Mouse (Mus musculus) liver, embryonic 11.5 days (tissue): ENCODE data around the gene Cel. TPM values are rescaled to one million over a fixed set of nuclear protein-coding genes. Genes with fewer than 3 reads are reported as not detected.

Experiments
- ATAC-seq: fragments of 200-750 bp; cut with Nextera tagmentation; replicated peaks from 2 replicates; pipeline ENCODE4 v1.8.0; 2017; ENCODE audit warnings: moderate number of reproducible peaks, mild to moderate bottlenecking, moderate TSS enrichment, moderate library complexity; ENCODE audit not compliant: low FRiP score
- DNase-seq: peaks from one replicate; pipeline ENCODE4 v3.0.0-alpha.2; 2017; ENCODE audit warnings: low spot score
- H3K27ac ChIP-seq: fragments of 300-500 bp; sonication (generic); 2 replicates; pipeline ENCODE4 v1.5.1; 2014; ENCODE audit warnings: mild to moderate bottlenecking, low read depth, low read length, control low read depth
- H3K27me3 ChIP-seq: fragments of 300-500 bp; sonication (generic); replicated peaks from 2 replicates; pipeline ENCODE4 v1.6.1; 2014; ENCODE audit warnings: low read length, mixed read lengths; ENCODE audit not compliant: control insufficient read depth, insufficient read depth
- H3K36me3 ChIP-seq: fragments of 300-500 bp; sonication (generic); 2 replicates; pipeline ENCODE4 v1.6.1; 2014; ENCODE audit warnings: mild to moderate bottlenecking, low read length, moderate library complexity, mixed read lengths; ENCODE audit not compliant: control insufficient read depth, insufficient read depth
- H3K4me1 ChIP-seq: fragments of 300-500 bp; sonication (generic); replicated peaks from 2 replicates; pipeline ENCODE4 v1.6.1; 2014; ENCODE audit warnings: low read length, mixed read lengths; ENCODE audit not compliant: control insufficient read depth, insufficient read depth
- H3K4me2 ChIP-seq: fragments of 300-500 bp; sonication (generic); 2 replicates; pipeline ENCODE4 v1.6.1; 2014; ENCODE audit warnings: mild to moderate bottlenecking, control low read depth, moderate library complexity
- H3K4me3 ChIP-seq: fragments of 300-500 bp; sonication (generic); 2 replicates; pipeline ENCODE4 v1.5.1; 2014; ENCODE audit warnings: low read depth, low read length, control low read depth
- H3K9ac ChIP-seq: fragments of 300-500 bp; sonication (generic); 2 replicates; pipeline ENCODE4 v1.6.1; 2014; ENCODE audit warnings: low read depth, low read length, control low read depth
- H3K9me3 ChIP-seq: fragments of 300-500 bp; sonication (generic); 2 replicates; pipeline ENCODE4 v1.6.1; 2016; ENCODE audit warnings: low read length, inconsistent platforms, mixed read lengths; ENCODE audit not compliant: control insufficient read depth
- WGBS: fragments of 180-500 bp; shearing (Covaris S2); extraction: QIAGEN DNeasy Blood & Tissue Kit; methylation state at CpG from one replicate; pipeline ENCODE4 v1.1.7; 2014; 5-methylcytosine and 5-hydroxymethylcytosine counted together
- polyA plus RNA-seq: library from polyadenylated mRNA; unstranded; fragments of >200 nt; fragmentation: Nextera tagmentation; extraction: Ambion mirVana; gene quantifications from 2 replicates; pipeline ENCODE4 v1.2.1, GENCODE M21; 2014

Cel gene
- polyA plus RNA-seq, 1 experiment from 2014 or later = not detected

DNA sequence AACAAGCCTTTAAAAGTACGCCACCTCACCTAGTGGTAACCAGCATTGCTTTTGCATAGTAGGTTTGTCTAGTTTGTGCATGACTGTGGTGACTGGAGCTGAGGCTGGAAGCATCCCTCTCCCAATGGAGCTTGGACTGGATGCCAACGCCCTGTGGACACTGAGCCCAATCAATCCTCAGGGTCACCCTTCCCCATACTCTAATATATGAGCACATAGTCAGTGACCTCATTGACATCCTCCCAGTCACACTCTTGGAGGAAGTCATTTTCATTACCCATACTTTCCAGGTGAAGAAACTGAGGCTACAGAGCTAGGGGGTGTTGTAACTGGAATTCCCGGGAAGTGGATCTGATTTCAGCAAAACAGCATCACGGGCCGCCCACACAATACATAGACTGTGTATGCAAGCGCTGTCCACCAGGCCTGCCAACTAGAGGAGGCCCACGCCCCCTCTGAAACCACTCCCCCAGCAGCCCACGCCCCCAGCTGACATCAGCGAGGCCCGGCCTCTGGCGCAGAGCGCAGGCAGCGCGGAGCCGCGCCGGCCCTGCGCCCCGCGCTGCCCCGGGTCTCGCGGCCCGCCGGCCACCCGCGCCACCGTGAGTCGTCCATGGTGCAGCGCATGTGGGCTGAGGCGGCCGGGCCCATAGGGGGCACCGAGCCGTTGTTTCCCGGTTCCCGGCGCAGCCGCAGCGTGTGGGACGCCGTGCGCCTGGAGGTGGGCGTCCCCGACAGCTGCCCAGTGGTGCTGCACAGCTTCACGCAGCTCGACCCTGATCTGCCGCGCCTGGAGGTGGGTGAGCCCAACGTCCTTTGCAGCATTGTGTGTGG is 30.0 kb downstream of the Cel start:
- DNase-seq = peak; percentile 79
- Histone ChIP-seq H3K4me3 (peak overlapping the region; percentile 61), H3K27me3 (peaks cover 5% of the 10 kb centered on the region), H3K9ac (peak overlapping the region; percentile 54), H3K36me3 (no peaks in the 10 kb centered on the region), H3K4me2 (peak overlapping the region; percentile 68), H3K27ac (0 out of 2 replicates have a peak overlapping the region, but pooled peaks have one; percentile 11), H3K9me3 (no peaks in the 10 kb centered on the region), H3K4me1 (peaks cover 23% of the 10 kb centered on the region)
- ATAC-seq = peak; percentile 89
- 2% methylated on average over 49 of the region's 49 CpGs for WGBS

DNA sequence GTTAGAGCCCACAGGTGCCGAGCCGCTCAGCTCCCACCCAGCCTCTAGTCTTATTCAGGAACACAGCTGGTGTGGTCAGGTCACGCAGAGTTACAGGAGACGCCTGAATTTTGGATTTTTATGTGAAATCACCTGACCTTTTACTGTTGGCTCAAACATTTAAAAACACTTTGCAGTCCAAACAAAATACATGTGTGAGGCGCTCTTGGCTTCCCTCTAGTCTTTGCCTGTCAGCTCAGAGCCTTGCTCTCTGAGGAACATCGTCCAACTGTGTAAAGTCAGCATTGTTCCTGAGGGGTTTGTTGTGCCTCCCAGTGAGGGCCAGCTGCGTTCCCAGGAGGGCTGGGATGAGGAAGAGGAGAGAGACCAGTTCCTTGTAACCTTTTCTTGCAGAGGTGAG is 32.9 kb downstream of the Cel start:
- DNase-seq = no peak
- H3K4me1 ChIP-seq = peaks cover 32% of the 10 kb centered on the region
- H3K4me2 ChIP-seq = no peak overlapping the region
- H3K9me3 ChIP-seq = no peaks in the 10 kb centered on the region
- H3K4me3 ChIP-seq = no peak overlapping the region
- H3K9ac ChIP-seq = no peak overlapping the region
- 77% methylated on average over 7 of the region's 7 CpGs for WGBS
- ATAC-seq = no peak
- no peak overlapping the region for H3K27ac ChIP-seq
- no peaks in the 10 kb centered on the region for H3K36me3 ChIP-seq
- H3K27me3 ChIP-seq = peaks cover 5% of the 10 kb centered on the region

DNA sequence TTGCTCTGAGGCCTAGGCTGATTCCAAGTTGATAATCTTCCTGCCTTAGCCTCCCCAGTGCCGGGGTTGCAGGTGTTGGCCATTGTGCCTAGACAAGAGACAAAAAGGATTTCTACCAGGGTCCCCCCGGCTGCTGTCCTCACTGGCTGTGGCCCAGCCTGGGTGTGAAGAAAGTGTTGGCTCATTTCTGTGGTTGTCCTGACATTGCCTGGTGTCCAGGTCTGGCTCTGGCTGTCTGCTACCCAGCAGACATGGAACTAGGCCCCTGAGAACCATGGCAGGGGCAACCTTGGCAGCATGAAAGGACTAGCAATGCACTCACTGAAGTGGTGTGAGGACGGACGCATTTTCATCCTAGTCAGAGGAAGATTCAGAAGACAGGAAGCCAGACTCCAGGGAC is 33.3 kb downstream of the Cel start:
- Histone ChIP-seq H3K9ac (no peak overlapping the region), H3K27ac (no peak overlapping the region), H3K4me3 (no peak overlapping the region), H3K36me3 (no peaks in the 10 kb centered on the region), H3K4me2 (no peak overlapping the region), H3K4me1 (peaks cover 33% of the 10 kb centered on the region), H3K27me3 (peaks cover 5% of the 10 kb centered on the region), H3K9me3 (no peaks in the 10 kb centered on the region)
- WGBS = 80% methylated on average over 4 of the region's 4 CpGs
- DNase-seq (no peak), ATAC-seq (no peak)

DNA sequence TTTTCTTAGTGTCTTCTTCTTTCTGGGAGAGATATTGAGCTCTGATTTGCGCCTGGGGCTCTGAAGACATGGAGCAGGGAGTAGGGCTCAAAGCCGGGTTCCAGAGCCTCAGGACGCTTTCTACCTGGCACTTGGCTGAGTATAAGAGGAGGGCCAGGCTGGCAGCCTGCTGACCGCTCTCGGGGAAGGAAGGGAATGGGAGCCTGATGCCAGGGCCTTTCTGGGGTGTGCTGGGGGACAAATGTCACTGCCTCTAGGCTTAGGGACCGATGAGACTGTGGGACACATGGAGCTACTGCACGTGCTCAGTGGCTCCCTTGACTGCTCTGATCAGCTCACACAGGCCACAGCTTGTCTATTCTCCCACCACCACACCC is 34.9 kb downstream of the Cel start:
- H3K36me3 ChIP-seq = no peaks in the 10 kb centered on the region
- no peak overlapping the region for H3K4me2 ChIP-seq
- no peak for DNase-seq
- H3K4me1 ChIP-seq = peaks cover 28% of the 10 kb centered on the region
- H3K4me3 ChIP-seq = no peak overlapping the region
- no peaks in the 10 kb centered on the region for H3K9me3 ChIP-seq
- H3K27me3 ChIP-seq = no peaks in the 10 kb centered on the region
- no peak for ATAC-seq
- no peak overlapping the region; the same call in 1 of the 2 replicates for H3K9ac ChIP-seq
- no peak overlapping the region for H3K27ac ChIP-seq
- 86% methylated on average over 7 of the region's 7 CpGs for WGBS

DNA sequence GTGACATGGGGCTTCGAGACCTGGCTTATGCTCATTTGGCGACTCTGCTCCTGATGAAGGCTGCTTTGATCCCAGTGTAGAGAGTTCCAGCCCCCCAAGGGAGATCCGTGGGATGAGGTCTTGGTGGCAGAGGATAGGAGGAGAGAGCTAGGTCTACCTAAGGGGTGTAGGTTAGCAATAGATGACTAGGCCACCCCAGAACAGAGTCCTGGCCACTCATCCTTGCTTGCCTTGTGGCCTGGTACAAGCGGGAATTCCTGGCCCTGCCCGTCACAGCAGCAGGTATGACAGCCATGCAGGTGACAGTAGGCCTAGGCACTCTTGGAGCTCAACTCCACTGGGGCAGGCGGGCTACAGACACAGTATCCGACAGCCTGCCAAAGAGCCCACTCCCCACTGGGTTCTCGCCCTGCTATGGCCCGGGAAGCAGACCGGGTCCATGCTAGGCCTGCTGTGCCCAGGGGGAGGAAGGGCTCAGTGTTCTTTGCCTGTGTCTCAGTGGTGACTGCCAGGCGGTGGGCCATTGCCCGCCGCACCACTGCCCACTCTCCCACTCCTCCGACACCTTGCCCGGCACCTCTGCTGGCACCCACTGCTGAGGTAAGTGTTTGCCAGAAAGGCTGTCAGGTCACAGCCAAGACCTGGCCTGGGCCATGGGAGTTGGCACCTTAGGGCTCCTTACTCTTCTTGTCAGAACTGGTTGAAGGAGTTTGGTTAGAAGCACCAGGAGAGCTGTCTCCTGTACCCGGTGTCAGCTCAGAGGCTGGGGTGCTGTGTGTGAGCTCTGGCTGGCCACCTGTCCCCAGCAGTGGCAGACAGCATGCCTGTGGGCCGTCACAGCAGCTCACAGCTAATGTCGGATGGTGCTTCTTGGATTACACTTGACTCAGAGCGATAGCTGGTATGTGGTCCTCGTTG is 35.5 kb downstream of the Cel start:
- H3K4me3 ChIP-seq = no peak overlapping the region
- peaks cover 24% of the 10 kb centered on the region for H3K4me1 ChIP-seq
- no peaks in the 10 kb centered on the region for H3K27me3 ChIP-seq
- ATAC-seq (no peak), DNase-seq (no peak)
- H3K36me3 ChIP-seq = no peaks in the 10 kb centered on the region
- H3K4me2 ChIP-seq = no peak overlapping the region
- WGBS = 84% methylated on average over 20 of the region's 20 CpGs
- no peak overlapping the region for H3K27ac ChIP-seq
- H3K9me3 ChIP-seq = no peaks in the 10 kb centered on the region
- no peak overlapping the region for H3K9ac ChIP-seq

DNA sequence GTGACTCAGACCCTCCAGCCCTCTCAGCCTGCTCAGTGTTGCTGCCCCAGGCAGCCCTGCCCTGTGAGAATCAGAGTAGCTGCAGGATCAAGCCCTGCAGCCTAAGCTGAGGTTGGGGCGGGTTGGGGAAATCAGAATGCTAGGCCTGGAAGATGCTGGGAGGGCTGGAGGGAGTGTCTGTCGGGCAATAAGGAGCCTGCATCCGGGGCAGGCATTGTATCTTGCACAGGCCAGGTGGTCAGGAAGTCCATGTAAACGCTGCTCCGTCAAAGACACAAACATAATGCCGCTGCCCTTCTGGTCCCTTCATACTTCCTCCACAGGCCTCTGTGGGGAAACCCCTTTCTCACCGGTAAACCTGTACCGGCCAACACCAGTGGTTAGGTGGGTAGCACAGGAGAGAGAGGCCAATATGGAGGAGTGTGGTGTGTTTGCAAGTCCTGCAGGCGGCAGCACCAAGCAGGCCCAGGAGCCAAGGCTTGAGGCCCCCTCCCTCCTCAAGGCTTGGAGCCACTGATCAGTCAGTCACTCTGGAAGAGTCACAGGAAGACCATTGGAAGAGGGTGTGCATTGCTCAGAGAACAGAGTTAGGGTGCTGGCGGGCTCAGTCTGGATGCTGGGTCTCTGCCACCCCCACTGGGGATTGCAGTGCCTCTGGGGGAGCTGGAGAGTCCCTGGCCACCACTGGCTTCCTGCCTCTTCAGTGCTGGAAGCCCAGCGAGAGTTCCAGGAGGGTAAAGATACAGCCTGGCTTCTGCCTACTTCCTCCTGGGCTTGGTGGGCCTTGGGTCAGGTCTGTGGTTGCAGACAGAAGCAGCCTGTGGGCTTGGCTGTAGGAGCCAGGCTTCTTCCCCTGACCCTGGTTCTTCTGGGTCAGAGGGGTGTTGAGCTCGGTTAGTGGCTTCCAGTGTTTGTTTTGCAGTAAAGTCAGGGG is 37.0 kb downstream of the Cel start:
- Histone ChIP-seq H3K27me3 (no peaks in the 10 kb centered on the region), H3K4me2 (no peak overlapping the region), H3K9ac (no peak overlapping the region), H3K27ac (0 out of 2 replicates have a peak overlapping the region, but pooled peaks have one; percentile 67), H3K4me3 (no peak overlapping the region), H3K36me3 (no peaks in the 10 kb centered on the region), H3K9me3 (no peaks in the 10 kb centered on the region), H3K4me1 (peaks cover 21% of the 10 kb centered on the region)
- DNase-seq (no peak), ATAC-seq (no peak)
- WGBS = 34% methylated on average over 12 of the region's 12 CpGs

DNA sequence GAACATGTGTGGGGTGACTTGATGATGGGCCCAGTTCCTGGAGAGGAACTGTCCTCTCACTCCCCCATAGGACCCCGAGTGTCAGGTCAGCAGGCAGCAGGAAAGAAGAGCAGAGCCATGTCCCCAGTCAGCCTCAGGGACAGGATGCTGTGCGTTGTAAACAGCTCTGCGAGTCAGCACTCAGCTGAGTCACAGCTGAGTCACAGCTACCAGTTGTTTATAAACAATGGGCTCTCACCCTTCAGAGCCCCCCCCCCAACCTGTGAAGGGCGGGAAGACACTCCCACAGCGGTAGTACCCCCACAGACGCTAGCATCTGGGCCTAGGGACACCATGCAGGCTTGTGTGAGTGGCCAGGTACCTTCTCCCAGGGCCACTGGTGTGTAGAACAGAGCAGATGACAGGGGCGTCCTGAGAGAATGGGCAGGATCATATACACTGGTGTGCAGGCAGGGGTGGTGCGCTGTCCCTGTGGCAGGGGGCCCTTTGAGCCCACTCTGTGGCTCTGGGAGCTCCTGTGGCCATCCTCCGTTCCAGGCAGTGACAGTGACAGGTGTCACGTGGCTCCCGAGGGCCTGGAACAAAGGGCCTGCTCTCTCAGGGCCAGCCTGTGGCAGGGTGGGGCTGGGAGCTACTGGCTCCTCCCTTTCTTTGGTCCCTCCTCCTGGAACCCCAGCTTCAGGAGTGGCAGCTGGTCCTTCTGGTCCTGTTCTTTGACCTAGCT is 37.8 kb downstream of the Cel start:
- Histone ChIP-seq H3K9ac (no peak overlapping the region; the same call in 1 of the 2 replicates), H3K36me3 (no peaks in the 10 kb centered on the region), H3K27ac (peak overlapping the region; percentile 67; the same call in 1 of the 2 replicates), H3K4me1 (peaks cover 21% of the 10 kb centered on the region), H3K27me3 (no peaks in the 10 kb centered on the region), H3K4me3 (no peak overlapping the region), H3K4me2 (no peak overlapping the region; the same call in 1 of the 2 replicates), H3K9me3 (no peaks in the 10 kb centered on the region)
- no peak for DNase-seq
- peak; percentile 77 for ATAC-seq
- 30% methylated on average over 11 of the region's 11 CpGs for WGBS
